ENCODE assay signal across 15 mouse cellular contexts in the genomic region with DNA sequence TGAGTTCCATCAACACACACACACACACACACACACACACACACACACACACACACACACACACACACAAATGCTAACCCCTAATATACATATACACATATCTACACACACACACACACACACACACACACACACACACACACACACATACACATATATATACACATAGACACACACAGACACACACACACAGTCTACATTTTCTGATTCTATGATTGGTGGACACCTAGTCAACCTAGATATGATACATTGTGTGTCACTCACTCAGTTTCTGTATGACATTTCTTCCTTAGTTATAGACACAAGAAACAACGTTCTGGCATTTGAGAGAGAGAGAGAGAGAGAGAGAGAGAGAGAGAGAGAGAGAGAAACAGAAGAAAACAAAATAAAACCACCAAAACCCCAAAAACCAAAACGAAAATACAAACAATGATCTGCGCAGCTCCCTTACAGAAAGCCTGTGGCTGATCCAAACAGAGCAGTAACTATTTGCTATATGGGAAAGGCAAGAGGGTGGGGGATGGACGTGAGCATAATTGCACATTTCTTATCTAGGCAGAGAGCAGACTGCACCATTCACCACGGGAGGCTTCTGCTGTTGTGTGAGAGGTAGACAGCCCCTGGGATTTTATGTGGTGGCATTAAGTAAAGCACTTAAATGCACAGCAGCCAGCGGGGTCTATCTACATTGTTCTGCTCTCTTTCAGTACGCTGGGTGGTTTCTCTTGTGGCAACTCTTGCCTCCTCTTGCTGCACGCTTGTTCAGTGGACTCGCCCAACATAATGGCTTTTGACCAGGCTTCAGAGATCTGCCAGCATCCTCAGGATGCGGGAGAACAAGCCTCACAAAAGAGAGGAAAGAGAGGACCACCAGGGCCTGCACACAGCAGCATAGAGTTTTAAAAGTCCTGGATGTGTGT. TPM values are rescaled to one million over a fixed set of nuclear protein-coding genes. Genes with fewer than 3 reads are reported as not detected.
DNase-seq lines count a peak whose midpoint lies in the region; ATAC-seq lines count a peak whose summit lies in the region.
"Had no signal": no experiment of that assay in that cellular context is flagged by ENCODE, and none has a peak within 500 bp of the region (broad histone marks: within the 10 kb centered on the region; RNA-seq: fewer than 3 reads in every experiment).

No protein-coding gene starts in this region.

- peak; percentile 91 for ATAC-seq in forebrain, embryonic 13.5 days

- intact Hi-C loops in left cerebral cortex, postnatal 36 days (cut with DNase I), result no loop called here

- peak; percentile 12 to 26 for DNase-seq in layer of hippocampus, postnatal 10 days (ENCODE audit: low spot score in 2 of 2)
- DNase-seq in layer of hippocampus, adult 9-10 months (ENCODE audit: low spot score), result no peak
- DNase-seq in left cerebral cortex, postnatal 36 days (ENCODE audit: low spot score in 2 of 2), result peak; percentile 4 to 7
- DNase-seq in retina, postnatal 1 day, result peak; percentile 48
- no peak for DNase-seq in urinary bladder, adult 2 months (ENCODE audit: low spot score)
- DNase-seq in lung, postnatal 14 days, result no peak
- DNase-seq in thymus, postnatal 10 days (ENCODE audit: low spot score in 2 of 2), result no peak
- DNase-seq: adrenal gland, postnatal 25 days; cerebellum, postnatal 25 days; heart, adult 11 months; kidney, postnatal 36 days had no signal

- H3K36me3 ChIP-seq in forebrain, embryonic 13.5 days (ENCODE audit: poor library complexity, severe bottlenecking), result no peaks in the 10 kb centered on the region
- H3K36me3 ChIP-seq: stomach, embryonic 15.5 days had no signal

- H3K27ac ChIP-seq in forebrain, embryonic 13.5 days, result peak overlapping the region; percentile 52; the same call in 1 of the 2 replicates
- H3K27ac ChIP-seq: macrophage; stomach, embryonic 15.5 days had no signal

- H3K9ac ChIP-seq in forebrain, embryonic 13.5 days, result no peak overlapping the region
- H3K9ac ChIP-seq: stomach, embryonic 15.5 days had no signal

- no peak overlapping the region for H3K4me3 ChIP-seq in forebrain, embryonic 13.5 days
- H3K4me3 ChIP-seq: stomach, embryonic 15.5 days had no signal

- 45% methylated on average over 10 of the region's 10 CpGs for WGBS in forebrain, embryonic 13.5 days

- no peaks in the 10 kb centered on the region for H3K27me3 ChIP-seq in forebrain, embryonic 13.5 days
- H3K27me3 ChIP-seq: stomach, embryonic 15.5 days had no signal

- H3K4me1 ChIP-seq in forebrain, embryonic 13.5 days, result peaks cover 6% of the 10 kb centered on the region
- H3K4me1 ChIP-seq: stomach, embryonic 15.5 days had no signal

- H3K4me2 ChIP-seq in forebrain, embryonic 13.5 days, result peak overlapping the region; percentile 29
- H3K4me2 ChIP-seq: stomach, embryonic 15.5 days had no signal

- H3K9me3 ChIP-seq in forebrain, embryonic 13.5 days (replicated peaks), result no peaks in the 10 kb centered on the region
- H3K9me3 ChIP-seq: stomach, embryonic 15.5 days had no signal

RNA-seq across cellular contexts. Expression of gene Cadps, which starts 53.8 kb away (rescaled TPM):
- total RNA-seq in layer of hippocampus, postnatal 10 days (2021), result 100 to 1,000 TPM; 239 to 248 TPM
- polyA plus RNA-seq in forebrain, embryonic 13.5 days (2015; fragmentation: Nextera tagmentation; extraction: Ambion mirVana), result 17.0 and 24.0 TPM in 2 replicates
- total RNA-seq in left cerebral cortex, postnatal 36 days (2021), result 100 to 1,000 TPM; 224 to 253 TPM
- 2.5 and 2.8 TPM in 2 replicates for polyA plus RNA-seq in urinary bladder, adult 2 months (2012; rRNA removed)
- total RNA-seq: hematopoietic stem cell, adult 5-6 weeks had no signal
- polyA plus RNA-seq: macrophage had no signal

Comparison
In these comparisons a context has a peak if more than half of its experiments do, and no peak if none do; other contexts are left out.
1. DNase-seq: peak in layer of hippocampus, postnatal 10 days (2 of 2), left cerebral cortex, postnatal 36 days (2 of 2) and retina, postnatal 1 day (single experiment); none in layer of hippocampus, adult 9-10 months (single experiment), urinary bladder, adult 2 months (single experiment), lung, postnatal 14 days (single experiment) and thymus, postnatal 10 days (0 of 2).